Mouse (Mus musculus): Measurements from ENCODE around the gene Fbn1.

Fbn1 gene

DNA sequence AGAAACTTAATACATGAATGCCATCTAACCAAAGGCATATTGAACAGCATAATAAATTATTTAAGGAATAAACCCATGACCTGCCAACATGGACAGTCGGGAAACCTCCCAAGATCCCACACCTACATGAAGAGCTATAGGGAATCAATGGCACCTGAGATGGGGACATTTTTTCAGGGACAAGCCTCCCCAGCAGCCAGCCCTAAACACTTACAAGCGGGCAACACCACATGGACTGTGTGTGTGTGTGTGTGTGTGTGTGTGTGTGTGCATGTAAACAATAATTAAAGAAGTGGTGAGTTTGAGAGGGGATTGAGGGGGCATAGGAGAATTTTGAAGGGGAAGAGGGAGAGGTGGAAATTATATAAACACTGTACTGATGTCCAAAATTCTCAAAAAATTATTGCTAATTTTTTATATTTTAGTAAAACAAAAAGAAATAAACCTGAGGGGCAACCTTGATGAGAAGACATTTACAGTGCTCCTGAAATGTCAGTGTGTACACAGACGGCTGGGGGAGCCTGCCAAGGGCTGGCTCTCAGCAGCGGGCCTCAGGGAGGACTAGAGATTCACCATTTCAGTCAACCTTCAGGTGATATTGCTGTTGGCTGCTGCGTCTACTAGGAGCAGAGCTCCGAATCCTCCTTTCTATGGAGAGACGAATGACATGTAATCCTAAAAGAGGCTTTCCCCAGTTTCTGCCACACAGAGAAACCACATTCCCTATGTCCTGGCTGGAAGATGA is 121.4 kb downstream of the Fbn1 start:
- DNase-seq = no peak

DNA sequence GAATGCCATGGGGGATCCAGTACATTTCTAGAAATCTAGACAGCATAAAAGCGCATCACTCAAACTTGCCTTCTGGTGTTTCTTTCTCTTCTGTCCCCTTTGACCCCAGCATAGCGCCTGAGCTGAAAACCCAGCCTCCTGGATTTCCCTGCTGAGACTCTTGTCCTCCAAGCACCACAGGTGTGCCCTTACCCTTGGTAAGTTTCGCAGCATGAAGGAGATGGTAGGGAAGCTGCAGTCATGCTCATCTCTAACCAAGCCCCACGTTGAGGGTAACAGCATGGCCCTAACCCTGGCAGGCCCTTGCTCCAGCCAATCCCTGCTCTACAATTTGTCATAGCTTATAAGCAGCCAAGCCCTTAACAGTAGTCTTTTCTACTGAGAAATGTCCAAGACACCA is 122.9 kb downstream of the Fbn1 start:
- DNase-seq = no peak

DNA sequence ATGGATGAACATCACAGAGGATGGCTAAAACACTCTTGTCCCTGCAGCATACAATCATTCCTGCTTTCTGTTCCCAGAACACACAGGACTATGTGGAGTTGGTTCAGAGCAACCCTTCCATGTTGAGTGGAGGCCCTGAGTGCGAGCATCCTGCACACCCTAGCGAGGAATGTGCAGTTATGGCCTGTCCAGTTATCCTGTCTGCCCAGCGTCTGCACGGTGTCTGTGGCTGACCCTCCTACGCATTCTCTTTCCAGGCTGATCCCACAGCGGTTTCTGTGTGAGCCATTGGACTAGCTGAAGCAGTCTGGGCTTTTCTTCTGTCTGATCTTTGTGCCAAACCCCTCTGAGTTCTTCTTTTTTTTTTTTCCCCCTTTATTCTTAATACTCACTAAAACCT is 123.4 kb downstream of the Fbn1 start:
- no peak for DNase-seq

DNA sequence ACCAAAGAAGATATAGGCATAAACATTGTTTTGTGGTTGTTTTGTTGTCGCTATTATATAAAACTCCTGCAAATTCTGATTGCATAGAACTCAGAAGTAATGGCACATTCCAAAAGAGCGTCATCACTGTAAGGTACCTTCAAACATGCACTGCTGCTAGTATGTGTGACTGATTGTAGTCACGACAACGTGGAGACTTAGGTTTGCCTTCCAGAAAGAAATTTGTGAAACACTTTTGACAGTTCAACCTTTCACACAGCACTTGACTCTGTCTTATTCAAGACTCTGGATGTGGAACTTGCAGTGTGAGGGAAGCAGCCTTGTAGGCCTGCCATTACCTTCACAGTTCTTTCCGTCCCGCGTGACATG is 124.5 kb downstream of the Fbn1 start:
- no peak for DNase-seq

DNA sequence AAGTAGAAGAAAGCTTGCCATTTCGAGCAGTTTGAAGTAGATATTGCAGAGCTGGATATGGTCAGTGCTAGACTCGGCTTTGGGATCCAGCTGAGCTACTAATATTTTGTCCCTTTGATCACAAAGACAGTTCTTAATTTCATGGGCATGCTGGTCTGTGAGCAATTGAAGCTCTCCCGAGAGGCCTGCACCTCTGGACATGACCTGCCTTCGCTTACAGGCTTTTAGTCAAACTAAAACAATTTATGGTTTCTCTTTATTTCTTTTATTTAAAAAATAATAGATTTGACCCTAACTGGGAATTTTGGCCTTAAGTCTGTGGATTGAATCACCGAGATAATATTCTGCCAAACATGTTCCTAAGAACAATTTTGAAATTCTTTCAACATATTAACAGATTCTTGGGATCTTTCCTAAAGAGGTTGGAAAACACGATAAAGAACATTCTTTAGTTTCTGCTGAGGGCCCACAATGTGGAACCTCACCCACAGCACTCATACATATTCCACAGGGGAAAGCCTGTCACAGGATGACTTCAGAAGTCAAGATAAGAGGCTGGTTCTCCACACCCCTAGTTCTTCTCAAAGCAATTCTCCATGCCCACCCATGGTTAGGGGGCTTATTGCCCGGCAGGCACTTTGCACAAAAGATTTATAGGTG is 125.0 kb downstream of the Fbn1 start:
- no peak for DNase-seq

DNA sequence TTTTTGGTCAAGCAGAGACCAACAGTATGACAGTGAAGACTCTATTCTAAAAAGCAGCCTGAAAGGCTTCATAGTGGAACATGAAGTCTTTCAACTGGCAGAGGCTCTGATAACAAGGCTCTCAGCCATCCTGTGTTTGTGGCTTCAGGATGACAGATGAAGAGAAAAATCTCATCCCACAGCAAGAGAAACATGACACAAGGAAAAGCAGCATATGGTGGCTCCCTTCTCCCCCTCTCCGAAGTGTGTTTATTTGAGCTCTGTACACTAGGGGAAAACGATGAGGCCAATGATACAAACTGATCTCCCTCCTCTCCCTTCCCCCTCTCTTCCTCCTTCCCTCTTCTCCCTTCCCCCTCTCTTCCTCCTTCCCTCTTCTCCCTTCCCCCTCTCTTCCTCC is 127.7 kb downstream of the Fbn1 start:
- no peak for DNase-seq

DNA sequence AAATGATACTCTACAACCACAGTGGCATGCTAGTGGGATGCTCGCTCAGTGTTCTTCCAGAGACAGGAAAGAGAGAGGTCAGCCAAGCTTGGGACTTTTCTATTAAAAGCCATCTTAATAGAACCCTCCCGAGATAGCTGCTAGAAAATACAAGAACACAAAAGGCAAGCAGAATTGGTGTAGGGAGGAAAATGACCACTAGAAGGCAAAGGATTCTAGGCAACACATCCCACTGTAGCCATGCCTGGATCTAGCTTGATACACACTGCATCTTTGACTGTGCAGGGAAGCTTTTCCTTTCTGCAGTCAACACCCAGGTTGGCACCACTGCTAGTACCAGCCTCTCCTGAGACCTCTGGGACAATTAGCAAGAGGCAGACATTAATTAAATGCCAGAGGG is 128.6 kb downstream of the Fbn1 start:
- no peak for DNase-seq

DNA sequence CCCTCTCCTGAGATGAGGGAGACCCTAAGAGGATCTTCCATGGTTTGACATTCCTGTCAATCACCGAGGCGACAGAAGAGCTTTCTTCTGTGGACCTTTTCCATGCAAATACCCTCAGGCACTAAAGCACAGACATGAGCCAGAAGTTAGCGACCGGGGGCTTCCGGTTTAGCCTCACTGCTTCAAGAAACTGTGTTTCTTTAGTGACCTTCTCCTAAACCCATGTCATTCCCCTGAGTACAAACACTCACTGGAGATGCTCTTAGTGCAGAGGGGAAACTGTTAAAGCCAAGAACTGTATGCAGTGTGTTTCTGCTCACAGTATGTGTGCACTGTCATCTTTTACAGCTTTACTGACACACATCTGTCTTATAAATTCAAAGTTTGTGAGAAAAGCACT is 131.9 kb downstream of the Fbn1 start:
- DNase-seq = no peak

DNA sequence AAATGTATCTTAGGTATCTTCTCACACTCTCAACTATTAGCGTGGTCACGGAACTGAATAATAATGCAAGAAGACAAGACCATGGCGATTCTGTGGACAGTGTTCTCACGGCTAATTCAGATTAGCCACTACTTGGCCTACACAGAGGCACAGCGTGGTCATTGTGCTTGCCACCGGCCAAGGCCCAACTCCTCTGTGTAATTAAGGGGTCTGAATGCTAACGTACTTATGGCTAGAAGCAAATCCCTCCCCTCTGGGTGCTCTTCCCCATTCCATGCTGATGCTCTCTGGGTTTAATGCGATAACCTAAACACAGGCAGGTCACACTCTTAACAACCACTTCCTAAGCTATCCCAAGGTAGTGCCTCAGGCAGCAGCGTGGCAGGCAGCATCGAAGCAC is 132.5 kb downstream of the Fbn1 start:
- DNase-seq = no peak

DNA sequence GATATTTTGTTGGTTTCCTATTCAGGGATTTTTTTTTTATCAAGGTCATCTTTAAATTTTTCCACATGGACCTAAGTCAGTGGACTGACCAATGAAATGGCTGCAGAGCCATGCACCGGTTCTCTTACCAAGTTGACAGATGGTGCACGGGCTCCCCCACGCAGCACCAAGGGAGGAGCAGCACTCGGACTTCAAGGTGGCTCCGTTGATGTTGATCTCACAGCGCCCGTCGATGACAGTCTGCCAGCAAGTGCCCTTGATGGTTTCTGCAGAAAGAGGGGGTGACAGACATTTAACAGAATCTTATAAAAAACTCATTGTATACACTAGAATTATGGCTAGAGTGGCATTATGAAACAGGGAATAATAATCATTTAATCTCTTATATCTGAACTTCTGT is 138.1 kb downstream of the Fbn1 start:
- no peak for DNase-seq

DNA sequence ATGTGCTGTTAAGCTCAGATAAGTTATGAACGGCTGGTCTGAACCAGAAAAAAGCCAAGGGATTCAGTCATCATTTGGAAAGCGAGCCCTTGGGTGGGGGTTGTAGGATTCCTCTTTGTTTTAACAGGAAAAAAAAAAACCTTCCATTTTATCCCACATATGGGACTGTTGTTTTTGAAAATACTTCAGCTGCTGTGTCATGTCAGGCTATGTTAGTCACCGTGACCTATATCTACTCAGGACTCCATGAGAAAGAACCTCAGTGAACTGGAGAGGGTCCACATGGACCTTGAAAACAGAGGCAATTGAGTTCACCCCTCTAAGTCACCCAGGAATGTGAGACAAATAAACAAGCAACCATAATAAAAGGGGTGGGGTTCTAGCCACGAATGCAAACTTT is 139.2 kb downstream of the Fbn1 start:
- no peak for DNase-seq

DNA sequence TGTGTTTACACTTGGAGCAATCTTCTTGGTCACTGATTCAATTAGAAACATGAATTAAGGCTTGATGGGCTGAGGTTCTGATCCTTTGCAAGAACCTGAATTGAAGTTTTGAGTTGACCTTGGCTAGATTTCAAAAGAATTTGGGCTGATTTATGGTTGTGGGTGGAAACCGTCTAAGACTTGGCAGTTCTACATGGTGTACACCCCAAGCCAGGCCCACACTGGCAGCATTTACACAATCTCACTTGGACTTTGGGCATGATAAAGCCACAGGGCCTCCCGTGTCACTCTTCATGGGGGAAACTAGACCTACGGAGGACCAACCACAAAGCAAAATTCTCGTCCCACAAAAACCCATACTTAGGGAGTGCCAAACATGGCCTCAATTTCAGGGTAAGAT is 146.1 kb downstream of the Fbn1 start:
- DNase-seq = no peak

DNA sequence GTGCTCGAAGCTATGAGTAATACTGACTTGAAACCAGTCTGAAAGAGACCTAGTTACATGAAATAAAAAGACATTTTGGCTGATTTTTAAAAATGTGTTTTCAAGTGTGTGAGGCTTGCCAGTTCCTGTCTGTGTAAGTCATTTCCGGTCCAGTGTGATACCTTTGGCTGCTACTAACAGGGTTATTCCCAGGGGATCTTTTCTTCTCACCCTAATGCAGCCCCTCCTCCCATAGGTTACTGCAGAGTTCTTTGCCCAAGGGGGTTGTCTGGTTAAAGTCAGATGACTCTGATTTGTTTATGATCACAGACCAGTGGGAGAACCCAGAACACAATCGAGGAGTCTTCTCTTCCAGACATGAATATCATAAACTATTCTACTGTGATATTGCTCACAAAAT is 151.3 kb downstream of the Fbn1 start:
- no peak for DNase-seq

DNA sequence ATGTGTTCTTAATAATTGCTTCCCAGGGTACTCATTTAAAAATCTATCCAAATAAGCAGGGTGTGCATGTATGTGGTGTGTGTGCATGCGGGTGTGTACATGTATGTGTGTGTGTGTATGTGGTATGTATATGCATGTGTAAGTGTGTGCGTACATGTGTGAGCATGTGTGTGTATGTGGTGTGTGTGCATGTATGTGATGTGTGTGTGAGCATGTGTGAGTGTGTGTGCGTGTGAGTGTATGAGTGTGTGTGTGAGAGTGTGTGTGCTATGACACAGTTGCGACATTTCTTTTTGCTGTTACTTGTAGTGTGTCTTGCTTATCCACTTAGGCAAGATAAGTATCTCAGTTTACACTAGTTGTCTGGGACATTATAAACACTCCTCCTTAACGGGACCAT is 151.7 kb downstream of the Fbn1 start:
- no peak for DNase-seq

DNA sequence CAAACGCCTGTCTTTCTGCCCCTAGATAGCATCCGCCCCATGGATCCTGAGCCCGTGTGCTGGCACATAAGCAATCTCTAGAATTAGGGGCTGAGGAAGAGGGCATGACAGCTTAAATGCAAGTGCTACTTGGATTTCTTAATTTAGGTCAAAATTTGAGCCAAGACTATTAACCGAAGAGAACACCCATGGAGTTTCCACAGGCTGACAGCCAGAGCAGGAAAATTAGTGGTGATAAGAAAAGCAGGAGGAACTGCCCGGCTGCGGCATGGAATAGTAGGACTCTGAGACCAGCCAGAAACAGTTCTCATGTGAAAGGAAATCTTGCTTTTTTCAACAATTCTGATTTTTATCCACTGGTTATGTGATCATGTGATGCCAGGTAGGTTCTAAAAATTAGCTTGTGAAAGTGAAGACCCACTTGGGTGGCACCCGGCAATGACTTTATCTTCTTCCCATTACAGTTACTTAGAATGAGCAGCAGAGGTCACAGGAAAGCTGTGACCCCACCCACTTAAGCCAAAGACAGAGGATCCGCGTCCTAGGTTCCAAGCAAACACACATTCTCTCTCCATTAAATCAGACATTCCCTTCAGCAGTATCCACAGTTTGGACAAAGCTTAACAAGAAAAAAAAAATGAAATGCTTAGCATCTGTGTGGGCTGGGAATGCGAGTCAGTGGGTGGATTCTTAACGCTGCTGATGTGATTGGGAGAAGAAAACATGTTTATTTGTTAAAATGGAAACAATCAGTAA is 152.4 kb downstream of the Fbn1 start:
- DNase-seq = no peak

DNA sequence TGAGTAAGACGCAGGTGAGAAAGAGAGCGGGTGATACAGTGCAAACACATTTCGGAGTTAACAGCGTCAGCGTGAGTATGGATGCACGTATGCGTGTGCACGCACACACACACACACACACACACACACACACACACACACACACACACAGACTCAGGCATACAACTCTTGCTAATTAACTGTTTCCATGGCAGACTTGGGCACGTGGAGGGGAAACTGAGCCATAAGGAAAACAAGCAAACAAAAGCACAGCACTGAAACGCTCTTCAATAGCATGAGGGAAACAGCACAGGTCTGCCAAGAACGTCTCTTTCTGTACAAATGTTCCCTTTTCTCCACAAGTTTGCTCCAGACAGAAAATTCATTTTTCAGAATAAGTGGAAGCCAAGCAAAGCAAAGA is 153.2 kb downstream of the Fbn1 start:
- DNase-seq = no peak

DNA sequence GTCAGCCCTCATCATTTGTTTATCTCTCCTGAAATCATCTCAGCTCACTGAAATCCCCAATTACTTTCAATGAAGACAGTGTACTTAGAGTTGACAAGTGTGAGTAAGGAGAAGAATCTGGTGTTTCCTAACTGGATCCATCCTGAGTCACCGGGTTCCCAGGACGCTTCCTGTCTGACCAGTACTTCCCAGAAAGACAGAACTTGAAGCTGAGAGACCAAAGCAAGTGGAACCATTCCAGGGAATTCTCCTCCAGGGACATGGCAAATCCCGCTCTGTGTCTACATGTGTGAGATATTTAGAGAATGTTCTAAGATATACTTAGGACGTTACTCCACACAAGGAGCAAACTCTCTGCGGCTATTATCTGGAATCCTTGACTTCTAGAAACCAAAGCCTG is 158.6 kb downstream of the Fbn1 start:
- DNase-seq = no peak

DNA sequence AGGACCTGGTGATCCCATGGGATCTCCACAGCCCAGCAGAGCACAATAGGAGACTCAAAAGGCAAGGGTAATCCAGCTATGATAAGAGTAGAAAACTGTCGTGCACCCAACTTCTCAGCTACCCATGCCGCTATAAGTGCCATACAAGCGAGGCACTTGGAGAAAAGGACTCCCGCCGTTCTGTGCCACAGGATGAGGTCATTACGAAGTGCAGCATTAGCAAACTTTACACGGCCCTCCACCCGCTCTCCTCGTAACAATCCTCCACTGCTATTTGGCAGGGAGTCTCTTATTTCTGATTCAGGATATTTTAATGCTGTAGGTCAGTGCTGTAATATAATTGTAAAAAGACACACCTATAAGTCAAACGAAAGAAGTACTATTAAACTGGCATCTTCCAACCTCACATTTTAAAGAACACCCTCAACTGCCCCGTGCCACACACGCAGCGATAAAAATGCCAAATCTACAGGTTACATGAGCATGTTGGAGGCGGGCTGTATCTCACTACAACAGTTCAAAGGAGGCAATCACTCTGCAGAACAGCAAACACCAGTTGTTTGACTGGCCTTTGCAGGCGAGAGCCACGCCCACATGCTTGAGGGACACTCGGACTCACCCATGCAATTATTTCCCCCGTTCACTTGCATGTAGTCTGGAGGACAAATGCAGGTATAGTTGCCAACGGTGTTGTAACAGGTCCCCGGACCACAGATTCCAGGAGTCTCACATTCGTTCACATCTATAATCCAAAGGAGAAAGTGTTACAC is 165.4 kb downstream of the Fbn1 start:
- no peak for DNase-seq

DNA sequence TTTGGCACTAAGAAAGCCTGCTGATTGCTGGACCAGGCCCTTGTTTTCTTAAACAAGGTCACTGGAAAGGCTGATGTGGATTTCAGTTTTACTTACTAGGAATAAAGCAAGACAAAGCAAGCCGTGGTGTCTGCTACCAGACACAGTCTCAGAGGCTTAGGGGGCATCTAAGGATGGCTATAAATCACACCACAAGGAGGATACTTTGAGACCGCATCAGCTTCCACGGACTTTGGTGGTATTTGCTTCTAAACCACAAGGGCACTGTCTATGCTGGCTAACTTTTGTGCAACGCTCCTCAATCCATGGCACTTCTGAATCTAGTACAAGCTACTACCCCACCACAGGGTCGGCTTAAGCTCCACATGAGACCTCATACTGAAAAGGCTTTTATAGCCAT is 167.4 kb downstream of the Fbn1 start:
- DNase-seq = no peak

DNA sequence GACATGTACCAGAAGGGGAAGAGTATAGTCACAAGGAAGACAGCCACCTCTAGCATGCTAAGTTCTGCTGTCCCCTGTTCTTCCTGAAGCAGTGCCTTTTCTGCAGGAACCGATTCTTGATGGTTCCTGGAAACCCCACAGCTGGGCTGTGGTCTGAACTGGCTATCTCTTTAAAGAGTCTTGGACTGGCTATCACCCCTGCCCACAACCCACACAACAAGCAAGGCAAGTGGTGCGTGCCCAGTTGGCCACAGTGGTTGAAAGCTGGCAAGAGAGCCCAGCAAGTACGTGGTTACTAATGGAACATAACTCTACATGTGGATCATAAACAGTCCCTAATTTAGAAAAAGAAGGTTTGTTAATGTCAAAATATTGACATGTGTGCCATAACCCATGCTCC is 170.6 kb downstream of the Fbn1 start:
- DNase-seq = no peak

DNA sequence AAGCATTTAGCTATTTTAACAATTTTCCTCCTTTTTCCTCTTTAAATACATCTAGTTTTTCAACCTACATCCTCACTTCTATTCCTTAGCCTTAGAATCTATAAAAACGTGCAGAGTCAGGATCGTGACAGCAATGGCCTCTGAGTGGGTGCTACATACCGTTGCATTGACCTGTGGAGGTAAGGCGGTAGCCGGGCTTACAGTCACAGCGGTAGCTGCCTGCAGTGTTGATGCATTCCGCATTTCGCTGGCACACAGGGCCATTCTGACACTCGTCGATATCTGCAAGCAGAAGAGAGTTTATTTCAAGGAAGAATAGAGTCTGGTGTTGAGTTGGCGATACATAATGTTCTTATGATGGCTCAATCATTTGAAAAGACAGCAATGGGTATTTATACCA is 172.6 kb downstream of the Fbn1 start:
- no peak for DNase-seq

DNA sequence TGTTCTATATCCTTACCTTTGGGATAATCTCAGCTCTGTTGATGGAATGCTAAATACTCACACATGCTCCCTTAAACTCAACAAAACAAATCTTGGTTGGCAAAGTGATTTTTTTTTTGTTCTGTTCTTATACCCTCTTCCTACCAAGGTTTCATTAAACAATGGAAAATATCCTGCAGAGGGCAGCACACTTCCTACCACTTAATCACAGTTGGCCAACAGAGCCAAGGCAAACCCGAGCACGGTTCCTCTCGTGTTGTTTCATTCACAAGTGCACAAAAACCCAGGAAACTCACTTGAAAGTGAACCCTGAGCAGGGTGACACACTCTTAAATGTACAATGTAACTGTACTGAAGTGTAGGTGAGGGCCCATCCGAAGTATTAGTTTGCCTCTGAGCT is 173.6 kb downstream of the Fbn1 start:
- DNase-seq = no peak

DNA sequence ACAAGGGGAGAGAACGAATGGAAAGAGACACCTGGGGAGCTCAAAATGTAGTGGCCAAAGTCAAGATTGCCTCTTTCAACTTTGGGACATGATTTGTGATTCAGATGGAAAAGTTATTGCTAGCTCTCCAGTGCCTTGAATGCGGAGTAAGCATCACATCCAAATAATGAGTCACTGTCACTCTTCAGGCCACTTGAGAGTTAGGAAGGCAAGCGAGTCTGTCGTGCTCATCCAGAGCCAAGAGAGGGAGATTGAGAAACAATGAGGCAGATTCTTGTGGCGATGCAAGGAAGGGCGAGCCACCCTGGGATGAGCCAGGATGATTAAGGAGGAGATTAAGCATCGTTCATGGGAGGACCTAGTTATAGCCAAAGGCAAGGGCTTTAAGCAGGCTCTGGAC is 176.2 kb downstream of the Fbn1 start:
- no peak for DNase-seq

DNA sequence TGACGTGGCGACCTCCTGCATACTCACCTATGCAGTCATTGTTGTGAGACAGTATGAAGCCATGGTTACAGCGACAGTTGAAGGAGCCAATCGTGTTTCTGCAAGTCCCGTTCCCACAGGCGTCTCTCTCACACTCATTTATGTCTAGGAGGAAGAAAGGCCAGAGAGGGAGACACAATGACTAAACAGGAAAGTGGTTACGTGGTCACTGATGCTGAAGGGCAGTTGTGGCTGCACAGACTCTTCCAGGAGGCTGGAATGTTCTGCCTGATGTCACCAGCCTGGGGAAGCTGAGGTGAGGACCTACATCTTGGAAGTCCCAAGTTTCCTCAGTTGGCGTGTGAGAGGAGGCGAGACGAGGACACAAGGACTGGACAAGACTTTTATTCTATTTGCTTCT is 177.3 kb downstream of the Fbn1 start:
- no peak for DNase-seq
